Comparison of ENCODE assay signal across 7 mouse cellular contexts in genomic region chr10:96621980-96622645, GRCm38 (mm10). TPM values are rescaled to one million over a fixed set of nuclear protein-coding genes. Genes with fewer than 3 reads are reported as not detected.
A peak's percentile ranks its signal among the peaks of the same experiment; 100 is the strongest.
DNase-seq lines count a peak whose midpoint lies in the region; ATAC-seq and TF ChIP-seq lines count a peak whose summit lies in the region.

No protein-coding gene starts in this region.

- peaks cover 2% of the 10 kb centered on the region for H3K36me3 ChIP-seq in testis, adult 2 months (ENCODE audit: control insufficient read depth, insufficient read depth, low read length)
- peaks cover 70% of the 10 kb centered on the region for H3K36me3 ChIP-seq in embryonic facial prominence, embryonic 10.5 days (replicated peaks)
- no peaks in the 10 kb centered on the region for H3K36me3 ChIP-seq in midbrain, embryonic 15.5 days (replicated peaks)

- peaks cover 2% of the 10 kb centered on the region for H3K4me1 ChIP-seq in testis, adult 2 months (ENCODE audit: control insufficient read depth, insufficient read depth, low read length)
- peaks cover 42% of the 10 kb centered on the region for H3K4me1 ChIP-seq in embryonic facial prominence, embryonic 10.5 days
- peaks cover 59% of the 10 kb centered on the region for H3K4me1 ChIP-seq in midbrain, embryonic 15.5 days

- peak overlapping the region; percentile 62 for H3K4me3 ChIP-seq in testis, adult 2 months (ENCODE audit: control insufficient read depth, low read depth, low read length)
- peak overlapping the region; percentile 58 for H3K4me3 ChIP-seq in embryonic facial prominence, embryonic 10.5 days
- H3K4me3 ChIP-seq in midbrain, embryonic 15.5 days: peak overlapping the region; percentile 48

- H3K9me3 ChIP-seq in embryonic facial prominence, embryonic 10.5 days: no peaks in the 10 kb centered on the region
- H3K9me3 ChIP-seq in midbrain, embryonic 15.5 days: no peaks in the 10 kb centered on the region

- no peaks in the 10 kb centered on the region for H3K27me3 ChIP-seq in testis, adult 2 months (ENCODE audit: control insufficient read depth, insufficient read depth, low read length)
- no peaks in the 10 kb centered on the region for H3K27me3 ChIP-seq in embryonic facial prominence, embryonic 10.5 days (replicated peaks; ENCODE audit: low read depth, poor library complexity, severe bottlenecking)
- H3K27me3 ChIP-seq in midbrain, embryonic 15.5 days (replicated peaks): no peaks in the 10 kb centered on the region

- H3K4me2 ChIP-seq in midbrain, embryonic 15.5 days: peak overlapping the region; percentile 68

- H3K27ac ChIP-seq in testis, adult 2 months (ENCODE audit: control insufficient read depth, insufficient read depth, low read depth, low read length): no peak overlapping the region
- H3K27ac ChIP-seq in embryonic facial prominence, embryonic 10.5 days (replicated peaks): no peak overlapping the region
- no peak overlapping the region for H3K27ac ChIP-seq in midbrain, embryonic 15.5 days

- 90% methylated on average over 13 of the region's 13 CpGs for WGBS in embryonic facial prominence, embryonic 10.5 days
- 68% methylated on average over 13 of the region's 13 CpGs for WGBS in midbrain, embryonic 15.5 days

- DNase-seq in testis, postnatal 10 days (ENCODE audit: low spot score): no peak
- no peak for DNase-seq in embryonic facial prominence, embryonic 10.5 days (ENCODE audit: low spot score)
- DNase-seq in kidney, adult 18-20 months: peak; percentile 45
- DNase-seq in gastrocnemius, postnatal 25 days: no peak

- no peak for ATAC-seq in midbrain, embryonic 15.5 days (replicated peaks)
- no peak for ATAC-seq in monocyte, adult 5-6 weeks (replicated peaks; ENCODE audit: insufficient number of reproducible peaks, low FRiP score, low TSS enrichment, poor library complexity, severe bottlenecking)

- H3K9ac ChIP-seq in midbrain, embryonic 15.5 days: peak overlapping the region; percentile 21; the same call in 1 of the 2 replicates

- no peak for TF ChIP-seq POLR2A in testis, adult 2 months (IDR thresholded peaks at IDR 0.05; ENCODE audit: control insufficient read depth, low read depth, low read length)

- TF ChIP-seq CTCF in testis, adult 2 months (IDR thresholded peaks at IDR 0.05; ENCODE audit: control insufficient read depth, insufficient read depth, insufficient replicate concordance, low read depth, low read length): no peak

RNA-seq across cellular contexts. Expression of gene Btg1, which starts 5.3 kb away (rescaled TPM):
- polyA plus RNA-seq in testis, adult 2 months (2012; rRNA removed): 130 and 136 TPM in 2 replicates
- polyA plus RNA-seq in embryonic facial prominence, embryonic 10.5 days (2016; fragmentation: Nextera tagmentation; extraction: Ambion mirVana): 23.2 and 29.7 TPM in 2 replicates
- polyA plus RNA-seq in midbrain, embryonic 15.5 days (2015; fragmentation: Nextera tagmentation; extraction: Ambion mirVana): 40.3 and 44.4 TPM in 2 replicates
- total RNA-seq in monocyte, adult 5-6 weeks (2017): 595 to 720 TPM (median 610 TPM) in 3 replicates
- 10 to 100 TPM; 14.8 to 15.3 TPM for total RNA-seq in gastrocnemius, postnatal 25 days (2021)
